Mouse (Mus musculus): ENCODE data around the gene Avil. TPM values are rescaled to one million over a fixed set of nuclear protein-coding genes. Genes with fewer than 3 reads are reported as not detected.

Avil gene
- total and polyA plus RNA-seq, 2 experiments from 2014 or later = 0.52 to 0.98 TPM

GRCm38 (mm10) chr10:126993621-126994020, 6.9 kb upstream of the Avil start:
- no peak overlapping the region for H3K4me2 ChIP-seq (ENCODE audit: low read depth, low read length)
- no peak overlapping the region for H3K9ac ChIP-seq (replicated peaks; ENCODE audit: low read length)
- no peak overlapping the region for H3K27ac ChIP-seq
- TF ChIP-seq CTCF (IDR thresholded peaks at IDR 0.05; ENCODE audit: low read depth) = no peak
- WGBS = 89% methylated on average over 3 of the region's 3 CpGs
- no peaks in the 10 kb centered on the region for H3K4me1 ChIP-seq (ENCODE audit: insufficient read depth, low read length)
- ATAC-seq (no peak), DNase-seq (ENCODE audit: low spot score) (no peak)
- no peaks in the 10 kb centered on the region for H3K9me3 ChIP-seq (ENCODE audit: low read length)
- peaks cover 41% of the 10 kb centered on the region for H3K36me3 ChIP-seq (ENCODE audit: insufficient read depth, low read length)
- no peak overlapping the region for H3K4me3 ChIP-seq (ENCODE audit: low read length)
- H3K27me3 ChIP-seq (ENCODE audit: insufficient read depth, low read length) = no peaks in the 10 kb centered on the region

GRCm38 (mm10) chr10:126997340-126998113, 3.0 kb upstream of the Avil start:
- peaks cover 39% of the 10 kb centered on the region for H3K36me3 ChIP-seq (ENCODE audit: insufficient read depth, low read length)
- H3K4me3 ChIP-seq (ENCODE audit: low read length) = no peak overlapping the region
- WGBS = 69% methylated on average over 13 of the region's 13 CpGs
- no peaks in the 10 kb centered on the region for H3K4me1 ChIP-seq (ENCODE audit: insufficient read depth, low read length)
- 0 out of 2 replicates have a peak, but pooled peaks have one; percentile 24 for ATAC-seq
- no peak overlapping the region for H3K4me2 ChIP-seq (ENCODE audit: low read depth, low read length)
- no peak overlapping the region for H3K9ac ChIP-seq (replicated peaks; ENCODE audit: low read length)
- no peaks in the 10 kb centered on the region for H3K9me3 ChIP-seq (ENCODE audit: low read length)
- TF ChIP-seq CTCF (IDR thresholded peaks at IDR 0.05; ENCODE audit: low read depth) = no peak
- DNase-seq (ENCODE audit: low spot score) = no peak
- no peak overlapping the region for H3K27ac ChIP-seq
- no peaks in the 10 kb centered on the region for H3K27me3 ChIP-seq (ENCODE audit: insufficient read depth, low read length)

GRCm38 (mm10) chr10:127001297-127001696, 788 bp downstream of the Avil start:
- no peak for TF ChIP-seq CTCF (IDR thresholded peaks at IDR 0.05; ENCODE audit: low read depth)
- no peak for ATAC-seq
- no peaks in the 10 kb centered on the region for H3K27me3 ChIP-seq (ENCODE audit: insufficient read depth, low read length)
- no peak for DNase-seq (ENCODE audit: low spot score)
- H3K4me3 ChIP-seq (ENCODE audit: low read length) = no peak overlapping the region
- H3K27ac ChIP-seq = no peak overlapping the region
- no peak overlapping the region for H3K4me2 ChIP-seq (ENCODE audit: low read depth, low read length)
- no peaks in the 10 kb centered on the region for H3K9me3 ChIP-seq (ENCODE audit: low read length)
- no peaks in the 10 kb centered on the region for H3K4me1 ChIP-seq (ENCODE audit: insufficient read depth, low read length)
- 84% methylated on average over 9 of the region's 9 CpGs for WGBS
- peaks cover 12% of the 10 kb centered on the region for H3K36me3 ChIP-seq (ENCODE audit: insufficient read depth, low read length)
- no peak overlapping the region for H3K9ac ChIP-seq (replicated peaks; ENCODE audit: low read length)

GRCm38 (mm10) chr10:127002056-127002455, 1.5 kb downstream of the Avil start:
- TF ChIP-seq CTCF (IDR thresholded peaks at IDR 0.05; ENCODE audit: low read depth) = no peak
- 65% methylated on average over 1 of the region's 1 CpGs for WGBS
- H3K4me2 ChIP-seq (ENCODE audit: low read depth, low read length) = no peak overlapping the region
- peaks cover 12% of the 10 kb centered on the region for H3K36me3 ChIP-seq (ENCODE audit: insufficient read depth, low read length)
- ATAC-seq (no peak), DNase-seq (ENCODE audit: low spot score) (no peak)
- H3K9ac ChIP-seq (replicated peaks; ENCODE audit: low read length) = no peak overlapping the region
- H3K4me3 ChIP-seq (ENCODE audit: low read length) = no peak overlapping the region
- no peaks in the 10 kb centered on the region for H3K27me3 ChIP-seq (ENCODE audit: insufficient read depth, low read length)
- H3K4me1 ChIP-seq (ENCODE audit: insufficient read depth, low read length) = no peaks in the 10 kb centered on the region
- H3K27ac ChIP-seq = no peak overlapping the region
- H3K9me3 ChIP-seq (ENCODE audit: low read length) = no peaks in the 10 kb centered on the region

- Histone ChIP-seq H3K4me3 (ENCODE audit: low read length) (no peak overlapping the region), H3K4me2 (ENCODE audit: low read depth, low read length) (no peak overlapping the region), H3K9me3 (ENCODE audit: low read length) (no peaks in the 10 kb centered on the region), H3K27ac (no peak overlapping the region), H3K9ac (replicated peaks; ENCODE audit: low read length) (no peak overlapping the region), H3K4me1 (ENCODE audit: insufficient read depth, low read length) (no peaks in the 10 kb centered on the region), H3K36me3 (ENCODE audit: insufficient read depth, low read length) (peaks cover 5% of the 10 kb centered on the region), H3K27me3 (ENCODE audit: insufficient read depth, low read length) (no peaks in the 10 kb centered on the region)
- no peak for DNase-seq (ENCODE audit: low spot score)
- no peak for ATAC-seq
- no peak for TF ChIP-seq CTCF (IDR thresholded peaks at IDR 0.05; ENCODE audit: low read depth)
- 93% methylated on average over 5 of the region's 5 CpGs for WGBS
These were observed 2.3 kb downstream of the Avil start for GRCm38 (mm10) chr10:127002765-127003164.

GRCm38 (mm10) chr10:127003334-127003733, 2.8 kb downstream of the Avil start:
- no peak overlapping the region for H3K4me2 ChIP-seq (ENCODE audit: low read depth, low read length)
- no peak overlapping the region for H3K27ac ChIP-seq
- no peak for ATAC-seq
- no peaks in the 10 kb centered on the region for H3K9me3 ChIP-seq (ENCODE audit: low read length)
- H3K4me3 ChIP-seq (ENCODE audit: low read length) = no peak overlapping the region
- no peaks in the 10 kb centered on the region for H3K4me1 ChIP-seq (ENCODE audit: insufficient read depth, low read length)
- DNase-seq (ENCODE audit: low spot score) = no peak
- no peaks in the 10 kb centered on the region for H3K27me3 ChIP-seq (ENCODE audit: insufficient read depth, low read length)
- 84% methylated on average over 8 of the region's 8 CpGs for WGBS
- H3K9ac ChIP-seq (replicated peaks; ENCODE audit: low read length) = no peak overlapping the region
- TF ChIP-seq CTCF (IDR thresholded peaks at IDR 0.05; ENCODE audit: low read depth) = no peak
- H3K36me3 ChIP-seq (ENCODE audit: insufficient read depth, low read length) = no peaks in the 10 kb centered on the region; the same call in 1 of the 2 replicates

- TF ChIP-seq CTCF (IDR thresholded peaks at IDR 0.05; ENCODE audit: low read depth) = no peak
- Histone ChIP-seq H3K36me3 (ENCODE audit: insufficient read depth, low read length) (no peaks in the 10 kb centered on the region; the same call in 1 of the 2 replicates), H3K9me3 (ENCODE audit: low read length) (no peaks in the 10 kb centered on the region), H3K27ac (no peak overlapping the region), H3K4me1 (ENCODE audit: insufficient read depth, low read length) (no peaks in the 10 kb centered on the region), H3K9ac (replicated peaks; ENCODE audit: low read length) (no peak overlapping the region), H3K27me3 (ENCODE audit: insufficient read depth, low read length) (no peaks in the 10 kb centered on the region), H3K4me3 (ENCODE audit: low read length) (no peak overlapping the region), H3K4me2 (ENCODE audit: low read depth, low read length) (no peak overlapping the region)
- ATAC-seq (no peak), DNase-seq (ENCODE audit: low spot score) (no peak)
- 63% methylated on average over 7 of the region's 7 CpGs for WGBS
These were observed 3.3 kb downstream of the Avil start for GRCm38 (mm10) chr10:127003806-127004205.

Measured in hindbrain, postnatal 0 days (tissue).